Mouse (Mus musculus) limb, embryonic 12.5 days (tissue): ENCODE measurements around the gene Olfr203. TPM values are rescaled to one million over a fixed set of nuclear protein-coding genes. Genes with fewer than 3 reads are reported as not detected.
"Not testable (repeated sequence)": the region's sequence is repeated elsewhere in the genome, so short reads cannot be mapped to it uniquely, and the experiment has no call there.

Source experiments
- ATAC-seq: fragments of 200-750 bp; cut with Nextera tagmentation; 2 replicates; pipeline ENCODE4 v1.8.0; 2017; ENCODE audit warnings: low read depth, moderate TSS enrichment; ENCODE audit not compliant: insufficient number of reproducible peaks, insufficient read depth, low FRiP score, low TSS enrichment
- H3K27ac ChIP-seq: fragments of 300-500 bp; sonication (generic); 2 replicates; pipeline ENCODE4 v1.5.1; 2016; ENCODE audit warnings: mild to moderate bottlenecking, moderate library complexity
- H3K27me3 ChIP-seq: fragments of 300-500 bp; sonication (generic); 2 replicates; pipeline ENCODE4 v1.6.1; 2016; ENCODE audit warnings: mild to moderate bottlenecking, moderate library complexity
- H3K36me3 ChIP-seq: fragments of 300-500 bp; sonication (generic); 2 replicates; pipeline ENCODE4 v1.6.1; 2016; ENCODE audit warnings: mild to moderate bottlenecking, moderate library complexity
- H3K4me1 ChIP-seq: fragments of 300-500 bp; sonication (generic); replicated peaks from 2 replicates; pipeline ENCODE4 v1.6.1; 2016
- H3K4me2 ChIP-seq: fragments of 300-500 bp; sonication (generic); 2 replicates; pipeline ENCODE4 v1.6.1; 2016; ENCODE audit warnings: mild to moderate bottlenecking, moderate library complexity
- H3K4me3 ChIP-seq: fragments of 300-500 bp; sonication (generic); replicated peaks from 2 replicates; pipeline ENCODE4 v1.5.1; 2016; ENCODE audit warnings: mild to moderate bottlenecking
- H3K9ac ChIP-seq: fragments of 300-500 bp; sonication (generic); replicated peaks from 2 replicates; pipeline ENCODE4 v1.6.1; 2016; ENCODE audit warnings: mild to moderate bottlenecking, moderate library complexity
- H3K9me3 ChIP-seq: fragments of 300-500 bp; sonication (generic); 2 replicates; pipeline ENCODE4 v1.6.1; 2016; ENCODE audit warnings: mild to moderate bottlenecking, moderate library complexity
- WGBS: fragments of 180-500 bp; shearing (Covaris S2); methylation state at CpG from one replicate; pipeline ENCODE4 v1.1.7; 2016; 5-methylcytosine and 5-hydroxymethylcytosine counted together
- polyA plus RNA-seq: library from polyadenylated mRNA; unstranded; fragments of >200 nt; fragmentation: Nextera tagmentation; extraction: Ambion mirVana; gene quantifications from 2 replicates; pipeline ENCODE4 v1.2.1, GENCODE M21; 2016

Gene Olfr203
- polyA plus RNA-seq, result not detected in 2 replicates

- H3K9ac ChIP-seq, result no peak within 1 kb of the TSS
- no peaks in the 10 kb centered on the region for H3K36me3 ChIP-seq
- H3K27me3 ChIP-seq, result no peaks in the 10 kb centered on the region
- no peak within 1 kb of the TSS for H3K4me2 ChIP-seq
- H3K4me1 ChIP-seq, result no peaks in the 10 kb centered on the region
- no peak within 1 kb of the TSS for H3K27ac ChIP-seq
- H3K4me3 ChIP-seq, result no peak within 1 kb of the TSS
- 82% methylated on average over 2 of the region's 2 CpGs for WGBS
- no peaks in the 10 kb centered on the region for H3K9me3 ChIP-seq
- ATAC-seq, result no peak
Measured at GRCm38 (mm10) chr16:59298581-59298980, at the start of gene Olfr203. TSS of gene Olfr203 (plus strand) at chr16:59298881.

DNA sequence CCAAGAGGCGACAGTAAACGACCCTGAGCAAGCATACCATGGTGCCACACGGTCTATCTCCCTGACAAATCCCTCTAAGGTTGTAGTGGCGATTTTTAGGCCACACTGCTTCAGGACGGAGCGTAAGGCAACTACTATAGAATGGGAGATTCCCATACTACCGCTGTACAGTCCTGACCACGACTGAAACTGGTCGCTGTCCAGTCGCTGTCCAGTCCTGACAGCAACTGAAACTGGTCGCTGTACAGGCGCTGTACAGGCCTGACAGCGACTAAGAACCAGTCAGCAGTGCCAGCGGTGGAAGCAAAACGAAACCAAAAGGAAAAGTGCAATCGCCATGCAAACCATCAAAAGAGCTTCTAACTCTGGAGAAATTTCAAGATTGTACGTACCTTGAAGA lies 49.0 kb upstream of the Olfr203 start:
- Histone ChIP-seq H3K9me3 (0 out of 2 replicates have a peak, but pooled peaks cover 4% of the 10 kb centered on the region), H3K4me3 (no peak overlapping the region), H3K27me3 (no peaks in the 10 kb centered on the region), H3K4me1 (no peaks in the 10 kb centered on the region), H3K27ac (no peak overlapping the region), H3K4me2 (no peak overlapping the region), H3K9ac (no peak overlapping the region), H3K36me3 (no peaks in the 10 kb centered on the region)
- ATAC-seq, result no peak
- WGBS, result 84% methylated on average over 17 of the region's 17 CpGs

GRCm38 (mm10) chr16:59269097-59269496 lies 29.6 kb upstream of the Olfr203 start:
- not testable (repeated sequence) for H3K27ac ChIP-seq, H3K36me3 ChIP-seq, H3K9ac ChIP-seq, H3K4me2 ChIP-seq, H3K27me3 ChIP-seq, ATAC-seq, H3K9me3 ChIP-seq, H3K4me1 ChIP-seq, H3K4me3 ChIP-seq
- WGBS, result 78% methylated on average over 4 of the region's 4 CpGs

DNA sequence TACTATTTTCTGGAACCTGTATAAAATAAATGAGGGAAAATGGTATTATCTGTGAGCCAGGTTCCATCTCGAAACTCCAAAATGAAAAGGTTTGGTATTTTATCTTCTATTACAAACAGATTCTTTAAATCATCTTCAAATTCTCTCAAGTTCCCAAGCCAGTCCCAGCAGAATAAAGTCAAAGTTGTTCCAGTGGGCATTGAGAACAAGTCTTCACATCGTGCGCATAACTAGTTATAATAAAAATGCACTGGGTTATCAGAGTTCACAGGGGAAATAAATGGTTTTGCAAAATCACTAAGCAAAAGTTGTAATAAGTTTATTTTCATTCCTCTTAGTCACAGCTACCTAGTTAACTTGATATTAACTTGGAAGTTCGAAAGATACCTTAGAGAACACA lies 26.1 kb upstream of the Olfr203 start, which contains the start of gene Olfr201:
Olfr201 (minus strand) TSS at position 101 of the 400 bp plus-strand sequence.
- not testable (repeated sequence) for H3K36me3 ChIP-seq, H3K27ac ChIP-seq, H3K4me1 ChIP-seq, H3K9ac ChIP-seq, H3K9me3 ChIP-seq, H3K4me3 ChIP-seq, H3K27me3 ChIP-seq, H3K4me2 ChIP-seq, ATAC-seq
- 86% methylated on average over 4 of the region's 4 CpGs for WGBS

DNA sequence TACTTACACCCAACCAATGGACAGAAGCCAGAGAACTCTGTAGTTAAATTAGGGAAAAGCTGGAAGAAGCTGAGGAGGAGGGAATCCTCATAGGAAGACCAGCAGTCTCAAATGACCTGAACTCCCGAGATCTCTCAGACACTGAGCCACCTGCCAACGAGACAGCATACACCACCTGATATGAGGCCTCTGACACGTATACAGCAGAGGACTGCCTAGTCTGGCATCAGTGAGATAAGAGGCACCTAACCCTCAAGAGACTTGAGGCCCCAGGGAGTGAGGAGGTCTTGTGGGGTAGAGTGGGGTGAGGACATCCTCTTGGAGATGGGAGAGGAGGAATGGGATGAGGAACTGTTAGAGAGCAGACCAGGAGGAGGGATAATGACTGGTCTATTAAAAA lies 18.1 kb upstream of the Olfr203 start:
- WGBS, result 77% methylated on average over 3 of the region's 3 CpGs
- ATAC-seq, result no peak
- Histone ChIP-seq H3K9me3 (no peaks in the 10 kb centered on the region), H3K4me1 (no peaks in the 10 kb centered on the region), H3K27me3 (no peaks in the 10 kb centered on the region), H3K9ac (no peak overlapping the region), H3K36me3 (no peaks in the 10 kb centered on the region), H3K27ac (no peak overlapping the region), H3K4me2 (no peak overlapping the region), H3K4me3 (no peak overlapping the region)

DNA sequence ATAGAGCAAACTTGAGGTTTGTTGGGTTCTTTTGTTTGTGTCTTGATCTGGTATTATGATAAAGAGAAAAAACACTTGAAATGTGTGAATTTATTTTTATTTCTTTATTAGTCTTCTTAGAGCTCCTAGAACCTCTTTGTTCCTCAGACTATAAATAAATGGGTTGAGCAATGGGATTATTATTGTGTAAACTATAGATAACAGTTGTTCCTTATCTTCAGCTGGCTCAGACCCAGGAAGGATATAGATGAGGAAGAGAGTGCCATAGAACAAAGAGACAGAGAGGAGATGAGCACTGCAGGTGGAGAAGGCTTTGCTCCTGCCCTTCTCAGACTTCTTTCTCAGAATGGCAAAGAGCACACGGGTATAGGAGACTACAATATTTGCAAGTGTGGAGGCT lies 15.2 kb upstream of the Olfr203 start:
- H3K4me2 ChIP-seq, result no peak overlapping the region
- no peaks in the 10 kb centered on the region for H3K36me3 ChIP-seq
- no peaks in the 10 kb centered on the region for H3K9me3 ChIP-seq
- no peaks in the 10 kb centered on the region for H3K27me3 ChIP-seq
- H3K9ac ChIP-seq, result no peak overlapping the region
- 81% methylated on average over 1 of the region's 1 CpGs for WGBS
- H3K4me3 ChIP-seq, result no peak overlapping the region
- no peak overlapping the region for H3K27ac ChIP-seq
- ATAC-seq, result no peak
- H3K4me1 ChIP-seq, result no peaks in the 10 kb centered on the region

DNA sequence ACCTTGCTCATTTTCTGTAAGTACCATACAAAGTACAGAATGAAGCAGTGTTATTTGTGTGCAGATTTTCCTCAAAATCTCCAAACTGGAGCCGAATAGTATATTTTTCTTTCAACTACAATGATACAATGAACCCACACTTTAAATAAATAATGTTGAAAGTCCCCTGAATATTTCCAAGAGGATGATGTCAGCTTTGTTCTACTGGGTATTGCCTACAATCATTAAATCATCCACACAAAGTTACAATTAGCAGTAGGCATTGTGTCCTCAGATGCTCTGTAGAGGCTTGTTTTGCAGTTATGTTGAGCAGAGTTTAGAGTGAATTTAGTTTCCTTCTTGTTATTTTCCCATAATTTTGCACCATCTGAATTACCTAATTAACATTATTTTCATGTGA lies 12.0 kb upstream of the Olfr203 start, which contains the start of gene Olfr202:
Olfr202 (minus strand) TSS at position 101 of the 400 bp plus-strand sequence.
- Histone ChIP-seq H3K27ac (no peak within 1 kb of the TSS), H3K27me3 (no peaks in the 10 kb centered on the region), H3K9me3 (no peaks in the 10 kb centered on the region), H3K36me3 (no peaks in the 10 kb centered on the region), H3K9ac (no peak within 1 kb of the TSS), H3K4me3 (no peak within 1 kb of the TSS), H3K4me2 (no peak within 1 kb of the TSS), H3K4me1 (no peaks in the 10 kb centered on the region)
- WGBS, result 90% methylated on average over 1 of the region's 1 CpGs
- ATAC-seq, result no peak

DNA sequence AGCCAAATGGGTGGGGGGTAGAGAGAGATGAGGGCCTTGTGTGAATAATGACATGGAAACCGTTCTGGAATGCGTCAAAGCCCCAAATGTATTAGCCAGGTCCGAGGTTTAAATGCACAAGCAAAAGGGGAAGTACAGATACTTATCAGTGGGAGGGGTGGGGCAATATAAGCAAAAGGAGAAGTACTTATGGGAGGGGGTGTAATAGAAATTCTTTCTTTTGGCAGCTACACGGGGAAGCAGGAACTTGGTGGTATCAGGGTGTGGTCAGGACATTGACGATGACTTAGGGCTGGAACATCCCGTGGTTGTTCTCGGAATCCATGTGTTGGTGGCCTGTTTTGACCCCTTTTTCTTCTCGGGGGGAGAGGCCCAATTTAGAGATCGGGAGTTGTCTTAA lies 11.1 kb upstream of the Olfr203 start:
- not testable (repeated sequence) for H3K4me1 ChIP-seq, H3K4me3 ChIP-seq, H3K4me2 ChIP-seq, H3K36me3 ChIP-seq, ATAC-seq, H3K9ac ChIP-seq, H3K27me3 ChIP-seq, H3K9me3 ChIP-seq, H3K27ac ChIP-seq
- 82% methylated on average over 9 of the region's 9 CpGs for WGBS

GRCm38 (mm10) chr16:59318148-59318547 lies 19.5 kb downstream of the Olfr203 start, which contains the start of gene Olfr204:
TSS of gene Olfr204 (minus strand) at chr16:59318248.
- Histone ChIP-seq H3K9me3 (no peaks in the 10 kb centered on the region), H3K36me3 (no peaks in the 10 kb centered on the region), H3K27me3 (no peaks in the 10 kb centered on the region), H3K9ac (no peak within 1 kb of the TSS), H3K4me3 (no peak within 1 kb of the TSS), H3K4me1 (no peaks in the 10 kb centered on the region), H3K27ac (no peak within 1 kb of the TSS), H3K4me2 (no peak within 1 kb of the TSS)
- no peak for ATAC-seq

- not testable (repeated sequence) for H3K36me3 ChIP-seq, ATAC-seq, H3K4me2 ChIP-seq, H3K4me1 ChIP-seq, H3K4me3 ChIP-seq, H3K9me3 ChIP-seq, H3K27me3 ChIP-seq, H3K9ac ChIP-seq, H3K27ac ChIP-seq
- 70% methylated on average over 1 of the region's 1 CpGs for WGBS
Measured at GRCm38 (mm10) chr16:59323262-59323661, 24.6 kb downstream of the Olfr203 start.

DNA sequence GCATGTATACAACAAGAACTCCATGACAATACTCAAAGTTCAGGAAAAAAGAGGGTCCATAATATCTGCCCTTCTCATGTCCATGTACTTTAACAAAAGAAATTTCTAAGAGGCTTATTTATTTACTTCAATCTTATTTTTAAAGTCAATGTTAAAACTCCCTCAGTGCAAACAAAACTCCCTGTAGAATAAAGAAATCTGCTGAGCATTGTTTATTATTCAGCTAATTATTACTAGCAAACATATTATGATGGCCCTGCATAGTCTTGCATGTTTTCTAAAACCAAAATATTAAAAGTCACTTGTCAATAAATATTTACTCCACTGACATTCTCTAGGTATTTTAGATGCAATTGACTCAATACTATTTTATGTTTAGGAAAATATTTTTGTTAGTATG lies 32.4 kb downstream of the Olfr203 start, which contains the start of gene Olfr205:
Olfr205 (minus strand) TSS at position 101 of the 400 bp plus-strand sequence.
- no peak within 1 kb of the TSS for H3K4me3 ChIP-seq
- H3K4me1 ChIP-seq, result no peaks in the 10 kb centered on the region
- no peaks in the 10 kb centered on the region for H3K36me3 ChIP-seq
- ATAC-seq, result no peak
- 0 out of 2 replicates have a peak, but pooled peaks cover 3% of the 10 kb centered on the region for H3K9me3 ChIP-seq
- H3K27ac ChIP-seq, result no peak within 1 kb of the TSS
- no peak within 1 kb of the TSS for H3K9ac ChIP-seq
- H3K4me2 ChIP-seq, result no peak within 1 kb of the TSS
- no peaks in the 10 kb centered on the region for H3K27me3 ChIP-seq

- no peaks in the 10 kb centered on the region for H3K36me3 ChIP-seq
- WGBS, result 79% methylated on average over 1 of the region's 1 CpGs
- no peaks in the 10 kb centered on the region for H3K9me3 ChIP-seq
- no peak within 1 kb of the TSS for H3K4me2 ChIP-seq
- no peaks in the 10 kb centered on the region for H3K27me3 ChIP-seq
- no peak within 1 kb of the TSS for H3K9ac ChIP-seq
- H3K4me3 ChIP-seq, result no peak within 1 kb of the TSS
- H3K27ac ChIP-seq, result no peak within 1 kb of the TSS
- no peaks in the 10 kb centered on the region for H3K4me1 ChIP-seq
- no peak for ATAC-seq
Measured at GRCm38 (mm10) chr16:59349146-59349545, 50.5 kb downstream of the Olfr203 start, which contains the start of gene Olfr206. TSS of gene Olfr206 (minus strand) at chr16:59349246.
